Mouse (Mus musculus) layer of hippocampus, postnatal 36 days (tissue): Measurements from ENCODE around the gene Ccdc85c. TPM values are rescaled to one million over a fixed set of nuclear protein-coding genes. Genes with fewer than 3 reads are reported as not detected.

ENCODE experiments used
- DNase-seq, 2 experiments: peaks; one replicate each; pipeline ENCODE4 v3.0.0; 2022
- total RNA-seq, 2 experiments: library from RNA; stranded (reverse); gene quantifications; 2 replicates each; pipeline ENCODE4 v1.2.3; 2021

Gene Ccdc85c
- total RNA-seq, 2 experiments from 2014 or later, result 68.1 to 70.0 TPM

- DNase-seq, result no peak
These were observed 36.7 kb downstream of the Ccdc85c start for GRCm38 (mm10) chr12:108238395-108239035.

DNA sequence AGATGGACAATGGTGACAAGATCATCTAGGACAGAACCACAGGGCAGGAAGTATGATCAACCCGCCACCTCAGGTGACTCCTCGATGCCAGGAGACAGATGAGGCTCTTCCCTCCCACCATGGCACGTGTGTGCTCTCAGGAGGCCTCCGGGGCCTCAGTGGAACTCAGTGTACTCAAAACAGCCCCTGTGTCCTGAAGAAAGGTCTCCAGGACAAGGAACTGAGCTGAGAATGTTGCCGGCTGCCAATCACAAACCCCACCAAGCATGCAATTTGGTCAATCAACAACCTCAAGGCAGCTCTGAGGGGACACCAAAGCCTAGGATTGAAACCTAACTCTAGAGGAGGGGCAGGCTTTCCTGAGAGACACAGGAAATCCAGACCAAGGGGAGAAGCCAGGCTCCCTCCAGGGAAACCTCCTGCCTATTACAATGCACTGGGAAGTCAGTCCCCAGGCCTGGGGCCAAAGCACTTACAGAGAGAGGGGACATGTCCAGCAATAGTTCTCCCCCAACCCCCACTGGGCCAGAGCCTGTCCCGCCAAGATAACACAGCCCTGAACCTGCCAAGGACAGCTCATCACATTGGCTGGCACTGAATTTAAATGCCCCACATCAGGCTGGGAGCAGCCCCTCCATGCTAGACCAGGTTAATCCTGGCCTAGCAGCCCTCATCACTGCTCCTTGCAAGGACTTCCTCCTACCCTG lies 37.8 kb downstream of the Ccdc85c start:
- DNase-seq, result no peak

DNA sequence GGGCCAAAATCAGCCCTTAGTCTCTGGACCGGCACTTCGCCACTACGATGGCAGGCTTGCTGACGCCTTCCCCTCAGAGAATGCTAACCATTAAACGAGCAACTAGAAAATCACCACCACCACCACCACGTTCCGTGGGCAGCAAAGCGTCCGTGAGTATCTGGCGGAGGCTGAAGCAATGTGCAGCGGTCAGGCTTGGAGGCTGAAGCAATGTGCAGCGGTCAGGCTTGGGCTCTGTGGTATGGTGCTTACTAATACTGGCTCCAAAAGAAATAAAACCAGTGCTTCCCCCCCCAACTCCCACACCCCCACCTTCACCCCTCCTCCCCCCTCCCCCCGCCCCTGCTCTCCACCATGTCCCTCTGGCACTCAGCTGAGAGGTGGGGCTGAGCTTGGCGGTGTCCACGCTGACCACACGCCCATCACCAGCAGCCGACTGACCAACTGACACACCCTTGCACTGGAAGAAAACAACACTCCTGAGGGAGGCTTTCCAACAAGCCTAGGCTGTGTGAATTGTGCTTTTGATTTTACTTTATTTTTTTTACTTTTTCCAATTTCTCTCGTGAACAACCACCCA lies 39.2 kb downstream of the Ccdc85c start:
- DNase-seq, result no peak

DNA sequence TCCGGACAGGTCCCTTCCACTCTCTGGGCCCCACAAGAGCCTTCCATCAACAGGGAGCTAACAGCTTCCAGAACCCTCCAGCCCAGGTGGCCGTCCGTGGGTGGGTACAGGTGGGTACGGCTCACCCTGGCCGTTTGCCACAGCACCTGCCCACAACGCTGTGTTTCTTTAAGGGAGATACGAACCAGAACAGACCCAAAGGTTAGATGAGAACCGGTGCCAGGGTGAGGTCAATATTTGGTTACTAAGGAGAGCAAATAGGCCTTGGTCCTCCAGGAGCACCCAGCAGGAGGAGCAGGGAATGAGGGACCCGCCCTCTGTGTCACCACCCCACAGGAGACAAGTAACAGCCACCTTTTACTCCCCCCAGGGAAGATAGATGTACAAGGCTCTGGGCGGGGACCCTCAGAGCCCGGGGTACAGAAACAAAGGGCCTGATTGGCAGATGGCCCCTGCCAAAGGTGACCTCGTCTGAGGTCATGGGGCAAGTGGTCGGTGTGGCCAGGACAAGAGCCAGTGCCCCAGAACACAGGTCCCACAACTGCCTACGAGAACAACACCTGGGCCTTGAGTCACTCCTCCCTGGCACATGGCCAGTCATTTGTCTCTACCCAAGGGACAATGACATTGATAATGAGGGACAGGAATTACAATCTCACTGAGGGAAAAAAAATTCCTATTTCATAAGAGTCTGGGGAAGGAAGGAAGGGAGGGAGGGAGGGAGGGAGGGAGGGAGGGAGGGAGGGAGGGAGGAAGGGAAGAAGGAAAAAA lies 40.2 kb downstream of the Ccdc85c start:
- no peak for DNase-seq

GRCm38 (mm10) chr12:108233736-108234135 lies 41.5 kb downstream of the Ccdc85c start:
- no peak for DNase-seq

DNA sequence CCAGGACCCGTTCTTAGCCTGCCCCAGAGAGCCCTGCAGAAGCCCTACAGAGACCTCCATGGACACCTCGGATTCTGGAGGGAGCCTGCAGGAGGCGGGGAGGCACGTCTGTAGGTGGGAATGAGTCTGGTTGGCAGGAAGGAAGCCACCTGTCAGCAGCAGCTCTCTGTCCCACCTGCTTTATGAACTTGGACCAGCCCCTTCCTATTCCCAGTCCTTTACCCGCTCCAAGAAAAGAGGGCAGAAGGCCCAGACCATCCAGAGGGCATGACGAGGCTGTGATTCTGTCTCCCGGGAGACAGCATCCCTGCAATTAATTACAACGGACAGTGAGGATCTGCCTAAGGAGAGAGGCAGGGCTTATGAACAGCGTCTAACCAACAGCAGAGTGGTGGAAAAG lies 43.3 kb downstream of the Ccdc85c start:
- DNase-seq, result no peak

DNA sequence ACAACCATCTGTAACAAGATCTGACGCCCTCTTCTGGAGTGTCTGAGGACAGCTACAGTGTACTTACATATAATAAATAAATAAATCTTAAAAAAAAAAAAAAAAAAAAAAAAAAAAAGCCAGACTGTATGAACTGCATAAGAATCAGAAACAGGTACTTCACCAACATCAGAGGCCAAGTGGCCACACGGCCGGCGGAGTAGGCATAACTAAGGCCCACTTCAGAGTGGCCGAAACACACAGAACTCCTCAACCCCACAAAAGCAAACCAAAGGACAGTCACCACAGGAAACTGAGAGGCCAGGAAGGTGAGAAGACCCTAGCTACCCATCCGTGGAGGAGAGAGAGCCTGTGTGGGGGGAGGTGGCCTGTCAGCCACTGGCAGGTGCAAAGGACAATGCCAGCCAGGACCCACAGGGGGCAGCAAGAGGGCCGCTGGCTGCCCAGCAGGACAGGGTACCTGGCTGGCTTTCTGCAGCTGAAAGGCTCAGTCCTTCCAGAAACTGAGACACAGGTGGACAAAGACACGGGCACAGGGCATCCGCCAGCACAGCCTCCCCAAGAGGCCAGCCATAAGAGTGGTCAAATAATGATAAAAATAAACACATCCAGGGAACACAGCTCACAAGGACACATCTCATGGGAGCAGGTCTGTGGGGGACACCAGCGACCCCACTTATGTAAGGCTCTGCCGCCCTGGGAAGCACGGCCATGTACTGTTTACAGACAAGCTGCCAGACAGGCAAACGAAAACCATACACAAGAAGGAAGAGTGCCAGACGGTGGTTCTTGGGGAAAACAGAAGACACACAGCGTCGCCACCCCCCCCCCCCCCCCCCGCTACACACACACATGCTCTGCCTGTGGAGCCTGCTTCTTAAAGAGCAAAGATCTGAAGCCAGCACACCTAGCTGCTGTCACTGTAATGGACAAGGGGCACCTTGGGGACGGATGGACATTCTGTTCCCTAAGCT lies 44.1 kb downstream of the Ccdc85c start:
- DNase-seq, result no peak

GRCm38 (mm10) chr12:108230077-108230476 lies 45.1 kb downstream of the Ccdc85c start:
- no peak for DNase-seq

- DNase-seq, result no peak
These were observed 47.7 kb downstream of the Ccdc85c start for GRCm38 (mm10) chr12:108227527-108227926.

DNA sequence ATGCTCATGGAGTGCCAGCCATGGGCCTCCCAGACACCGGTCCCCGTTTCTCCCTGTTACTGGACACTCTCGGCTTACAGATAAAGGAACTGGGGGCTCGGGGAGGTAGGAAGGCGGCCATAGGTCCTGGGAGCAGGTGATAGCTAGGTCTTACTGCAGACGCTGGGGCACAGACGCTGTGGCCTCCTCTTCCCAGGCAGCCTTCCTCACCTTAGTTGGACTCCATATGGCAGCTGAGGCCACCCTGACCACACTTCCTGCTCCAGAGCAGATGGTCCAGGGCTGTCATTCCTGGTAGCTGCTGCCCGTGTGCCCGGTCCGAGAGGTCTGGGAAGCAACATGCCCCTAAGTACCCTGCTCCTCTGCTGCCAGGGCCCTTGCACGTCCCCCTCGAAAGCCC lies 48.3 kb downstream of the Ccdc85c start:
- no peak for DNase-seq

- DNase-seq, result no peak
These were observed 49.0 kb downstream of the Ccdc85c start for GRCm38 (mm10) chr12:108226216-108226615.

- no peak for DNase-seq
These were observed 49.4 kb downstream of the Ccdc85c start for GRCm38 (mm10) chr12:108225781-108226180.

DNA sequence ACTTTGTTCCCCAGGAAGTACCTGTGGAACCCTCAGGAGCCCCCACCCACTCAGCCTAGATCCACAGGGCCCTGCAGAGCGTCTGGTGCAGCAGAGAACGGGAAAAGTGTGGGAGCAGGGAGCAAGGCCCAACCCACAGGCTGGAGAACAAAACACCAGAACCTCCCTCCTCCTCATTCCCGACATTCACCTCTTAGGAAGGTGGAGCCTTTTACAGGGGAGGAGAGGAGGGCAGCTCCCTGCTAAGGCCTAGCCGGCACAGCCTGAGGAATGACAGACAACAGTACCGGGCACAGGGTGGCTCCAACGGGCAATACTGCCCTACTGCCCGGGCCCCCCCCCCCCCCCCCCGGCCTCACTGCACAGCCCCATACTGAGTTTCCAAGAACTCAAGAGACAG lies 51.9 kb downstream of the Ccdc85c start:
- DNase-seq, result no peak

DNA sequence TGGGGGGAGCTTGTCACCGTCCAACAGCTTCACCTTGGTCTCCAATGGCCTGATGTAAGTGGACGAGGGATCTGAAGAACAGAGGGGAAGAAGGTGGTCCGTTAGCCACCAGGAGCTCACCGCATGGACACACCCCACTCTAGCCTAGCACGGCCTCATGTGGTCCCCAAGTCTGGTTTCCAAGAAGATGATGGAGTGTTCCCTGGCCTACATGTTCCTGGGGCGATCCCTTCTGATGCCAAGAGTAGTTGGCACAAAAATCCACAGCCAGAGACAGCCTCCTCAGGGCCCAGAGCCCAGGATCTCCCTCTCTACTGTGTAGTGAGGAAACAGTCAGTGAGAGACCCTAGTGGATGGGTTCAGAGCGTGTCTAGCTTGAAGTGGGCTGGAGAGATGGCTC lies 53.5 kb downstream of the Ccdc85c start:
- no peak for DNase-seq

- DNase-seq, result no peak
These were observed 54.0 kb downstream of the Ccdc85c start for GRCm38 (mm10) chr12:108221206-108221605.

DNA sequence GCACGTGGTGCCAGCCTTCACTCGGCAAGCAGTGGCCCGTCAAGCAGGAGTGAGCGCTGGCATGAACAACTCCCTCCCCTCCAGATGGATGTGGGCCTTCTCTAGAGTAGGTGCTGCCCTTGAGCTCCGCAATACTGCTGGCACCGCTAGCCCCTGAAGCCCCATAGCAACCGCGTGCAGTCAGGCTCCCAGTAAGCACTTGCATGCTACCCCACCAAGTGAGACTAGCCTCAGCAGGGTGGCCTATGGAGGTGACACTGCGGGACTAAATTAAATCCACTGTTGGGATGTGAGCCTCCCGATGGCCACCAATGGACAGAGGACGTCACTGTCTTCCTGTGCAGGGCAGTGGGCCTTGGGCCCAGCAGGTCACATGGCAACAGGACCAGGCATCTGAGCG lies 54.6 kb downstream of the Ccdc85c start:
- no peak for DNase-seq

GRCm38 (mm10) chr12:108219825-108220616 lies 55.2 kb downstream of the Ccdc85c start:
- DNase-seq, result no peak

GRCm38 (mm10) chr12:108219163-108219562 lies 56.1 kb downstream of the Ccdc85c start:
- no peak for DNase-seq

DNA sequence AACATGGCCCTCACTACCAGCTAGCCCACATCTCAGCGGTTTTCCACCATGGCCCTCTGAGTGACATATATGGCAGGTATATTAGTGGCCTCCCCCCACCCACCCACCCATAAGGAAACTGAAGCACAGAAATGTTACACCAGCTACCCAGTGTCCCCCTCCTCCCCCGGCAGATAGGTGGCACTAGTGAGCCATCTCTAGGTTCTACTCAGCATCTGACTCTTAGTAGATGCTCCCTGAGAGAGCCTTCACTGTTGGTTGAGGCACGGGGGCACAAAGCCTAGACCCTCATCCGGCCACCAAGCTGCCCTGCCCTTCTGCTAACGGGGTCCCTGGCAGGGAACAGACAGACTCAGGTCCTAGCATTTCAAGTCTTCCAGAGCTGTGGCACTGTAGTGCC lies 57.7 kb downstream of the Ccdc85c start:
- DNase-seq, result peak in 1 of 2 experiments; percentile 67

- DNase-seq, result no peak
These were observed 58.4 kb downstream of the Ccdc85c start for GRCm38 (mm10) chr12:108216611-108217370.
